Mouse (Mus musculus): ENCODE results near the gene Crbn. TPM values are rescaled to one million over a fixed set of nuclear protein-coding genes. Genes with fewer than 3 reads are reported as not detected.

Gene Crbn
- 7.8 and 9.3 TPM in 2 replicates for polyA plus RNA-seq (2012; rRNA removed)

GRCm38 (mm10) chr6:106799333-106800226 lies at the start of gene Crbn:
Gene Crbn (minus strand): TSS chr6:106800077.

GRCm38 (mm10) chr6:106768640-106769289 lies 31.1 kb downstream of the Crbn start, which contains the start of gene Trnt1:
Gene Trnt1 (plus strand): TSS chr6:106769120.

GRCm38 (mm10) chr6:106748887-106749388 lies 50.9 kb downstream of the Crbn start, which contains the start of gene Il5ra:
Gene Il5ra (minus strand): TSS chr6:106749037.

Other genes with a start within 250 kb of the Crbn start
- gene Il5ra, start 51.0 kb downstream of the Crbn start, polyA plus RNA-seq (2012; rRNA removed): 0.07 and 0.12 TPM in 2 replicates
- 15.1 and 16.6 TPM in 2 replicates for gene Trnt1, start 31.0 kb downstream of the Crbn start, polyA plus RNA-seq (2012; rRNA removed)

Data from liver, embryonic 14 days (tissue).